Mouse (Mus musculus): Measurements from ENCODE around the gene Hoxc13. TPM values are rescaled to one million over a fixed set of nuclear protein-coding genes. Genes with fewer than 3 reads are reported as not detected.
A peak's percentile ranks its signal among the peaks of the same experiment; 100 is the strongest.

The Hoxc13 gene
- polyA plus RNA-seq, 1 experiment = 8.2 TPM

DNA sequence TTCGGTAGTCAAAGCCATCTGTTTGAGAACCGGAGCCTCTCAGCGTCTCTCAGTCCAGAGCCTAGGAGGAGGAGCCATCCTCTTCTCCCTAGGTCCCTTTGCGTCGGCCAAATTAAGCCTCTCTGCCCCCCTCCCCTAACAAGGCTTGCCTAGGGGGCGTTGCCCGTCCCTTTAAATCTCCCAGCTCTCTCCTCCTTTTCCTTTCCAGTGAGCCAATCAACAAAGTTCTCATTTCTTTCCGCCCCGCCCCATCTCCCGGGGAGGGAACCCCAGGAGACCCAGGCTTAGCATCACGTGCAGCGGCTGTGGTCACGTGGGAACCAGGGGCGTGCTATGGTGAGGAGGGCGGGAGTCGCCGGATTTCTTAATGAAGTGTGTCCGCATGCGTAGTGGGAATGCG is 284 bp upstream of the Hoxc13 start:
- H3K27me3 ChIP-seq (ENCODE audit: control insufficient read depth, insufficient read depth, insufficient read length) = peaks cover 15% of the 10 kb centered on the region
- no peaks in the 10 kb centered on the region for H3K36me3 ChIP-seq (ENCODE audit: control insufficient read depth, insufficient read depth)
- TF ChIP-seq CEBPB (IDR thresholded peaks at IDR 0.05; ENCODE audit: low read depth) (no peak), USF1 (IDR thresholded peaks at IDR 0.05; ENCODE audit: low read depth) (peak; percentile 99), MAX (IDR thresholded peaks at IDR 0.05) (peak; percentile 87), CTCF (IDR thresholded peaks at IDR 0.05; ENCODE audit: control insufficient read depth, insufficient read depth, insufficient read length) (no peak), MYOD1 (IDR thresholded peaks at IDR 0.05; ENCODE audit: control insufficient read depth, insufficient read length, low read depth) (no peak), FOSL1 (IDR thresholded peaks at IDR 0.05; ENCODE audit: insufficient read depth, low read length, poor library complexity, severe bottlenecking) (no peak)
- no peaks in the 10 kb centered on the region for H3K79me3 ChIP-seq (ENCODE audit: low read depth)
- H3K79me2 ChIP-seq (ENCODE audit: control insufficient read depth, insufficient read depth) = no peaks in the 10 kb centered on the region
- H3K4me3 ChIP-seq (ENCODE audit: insufficient read depth, poor library complexity, severe bottlenecking) = peak overlapping the region; percentile 38
- H3ac ChIP-seq (ENCODE audit: control insufficient read depth, insufficient read length, low read depth) = peak overlapping the region; percentile 56

DNA sequence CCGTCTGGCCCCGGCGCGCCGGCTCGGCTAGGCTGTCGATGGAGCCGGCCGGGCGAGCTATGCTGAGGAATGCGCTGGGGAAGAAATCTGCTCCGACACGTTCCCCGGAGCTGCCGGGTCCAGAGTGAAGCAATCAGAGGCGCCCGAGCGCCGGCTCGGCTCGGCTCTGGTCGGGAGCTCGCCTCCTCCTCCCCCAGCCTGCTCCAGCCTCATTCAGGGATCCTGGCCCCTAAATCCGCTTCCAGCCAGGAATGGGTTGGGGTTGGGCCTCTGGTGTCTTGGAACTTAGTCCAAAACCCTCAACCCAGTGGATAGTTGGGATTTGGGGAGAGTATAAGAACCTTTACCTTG is 1.1 kb downstream of the Hoxc13 start:
- H3K4me3 ChIP-seq (ENCODE audit: insufficient read depth, poor library complexity, severe bottlenecking) = peak overlapping the region; percentile 38
- H3ac ChIP-seq (ENCODE audit: control insufficient read depth, insufficient read length, low read depth) = peak overlapping the region; percentile 23
- TF ChIP-seq CEBPB (IDR thresholded peaks at IDR 0.05; ENCODE audit: low read depth) = peak; percentile 39
- TF ChIP-seq FOSL1 (IDR thresholded peaks at IDR 0.05; ENCODE audit: insufficient read depth, low read length, poor library complexity, severe bottlenecking) = no peak
- no peaks in the 10 kb centered on the region for H3K79me2 ChIP-seq (ENCODE audit: control insufficient read depth, insufficient read depth)
- H3K79me3 ChIP-seq (ENCODE audit: low read depth) = no peaks in the 10 kb centered on the region
- no peaks in the 10 kb centered on the region for H3K36me3 ChIP-seq (ENCODE audit: control insufficient read depth, insufficient read depth)
- H3K27me3 ChIP-seq (ENCODE audit: control insufficient read depth, insufficient read depth, insufficient read length) = peaks cover 5% of the 10 kb centered on the region

GRCm38 (mm10) chr15:102922636-102923500 is 2.0 kb downstream of the Hoxc13 start:
- H3K36me3 ChIP-seq (ENCODE audit: control insufficient read depth, insufficient read depth) = no peaks in the 10 kb centered on the region
- TF ChIP-seq MAX (IDR thresholded peaks at IDR 0.05) (no peak), FOSL1 (IDR thresholded peaks at IDR 0.05; ENCODE audit: insufficient read depth, low read length, poor library complexity, severe bottlenecking) (no peak), CTCF (IDR thresholded peaks at IDR 0.05; ENCODE audit: control insufficient read depth, insufficient read depth, insufficient read length) (no peak), MYOD1 (IDR thresholded peaks at IDR 0.05; ENCODE audit: control insufficient read depth, insufficient read length, low read depth) (no peak), USF1 (IDR thresholded peaks at IDR 0.05; ENCODE audit: low read depth) (no peak), CEBPB (IDR thresholded peaks at IDR 0.05; ENCODE audit: low read depth) (no peak), MYOG (IDR thresholded peaks at IDR 0.05; ENCODE audit: control insufficient read depth, extremely low read depth, insufficient read length) (no peak)
- H3K79me3 ChIP-seq (ENCODE audit: low read depth) = no peaks in the 10 kb centered on the region
- H3K79me2 ChIP-seq (ENCODE audit: control insufficient read depth, insufficient read depth) = no peaks in the 10 kb centered on the region
- H3ac ChIP-seq (ENCODE audit: control insufficient read depth, insufficient read length, low read depth) = no peak overlapping the region
- H3K4me3 ChIP-seq (ENCODE audit: insufficient read depth, poor library complexity, severe bottlenecking) = no peak overlapping the region
- no peaks in the 10 kb centered on the region for H3K27me3 ChIP-seq (ENCODE audit: control insufficient read depth, insufficient read depth, insufficient read length)

DNA sequence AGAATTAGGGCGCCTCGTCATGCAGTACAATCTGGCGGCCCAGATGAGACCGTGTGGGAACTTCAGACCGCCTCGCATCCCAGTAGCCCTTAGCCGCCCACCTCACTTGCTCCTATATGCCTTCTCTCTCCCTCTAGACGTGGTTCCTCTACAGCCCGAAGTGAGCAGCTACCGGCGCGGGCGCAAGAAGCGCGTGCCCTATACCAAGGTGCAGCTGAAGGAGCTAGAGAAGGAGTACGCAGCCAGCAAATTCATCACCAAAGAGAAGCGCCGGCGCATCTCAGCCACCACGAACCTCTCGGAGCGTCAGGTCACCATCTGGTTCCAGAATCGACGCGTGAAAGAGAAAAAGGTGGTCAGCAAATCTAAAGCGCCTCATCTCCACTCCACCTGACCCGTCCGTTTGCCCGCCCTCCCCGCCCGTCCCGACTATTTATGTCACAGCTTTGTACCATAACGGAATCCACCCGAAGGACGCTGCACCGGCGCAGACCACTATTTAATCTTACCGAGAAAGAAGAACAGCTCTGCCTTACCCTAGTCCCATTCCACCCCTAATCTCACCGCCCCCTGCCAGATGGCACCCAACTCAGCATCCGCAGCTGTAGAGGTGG is 6.2 kb downstream of the Hoxc13 start:
- H3K79me2 ChIP-seq (ENCODE audit: control insufficient read depth, insufficient read depth) = no peaks in the 10 kb centered on the region
- TF ChIP-seq MYOG (IDR thresholded peaks at IDR 0.05; ENCODE audit: control insufficient read depth, extremely low read depth, insufficient read length) = no peak
- no peak for TF ChIP-seq CTCF (IDR thresholded peaks at IDR 0.05; ENCODE audit: control insufficient read depth, insufficient read depth, insufficient read length)
- no peak for TF ChIP-seq MAX (IDR thresholded peaks at IDR 0.05)
- no peak for TF ChIP-seq FOSL1 (IDR thresholded peaks at IDR 0.05; ENCODE audit: insufficient read depth, low read length, poor library complexity, severe bottlenecking)
- no peak for TF ChIP-seq MYOD1 (IDR thresholded peaks at IDR 0.05; ENCODE audit: control insufficient read depth, insufficient read length, low read depth)
- TF ChIP-seq CEBPB (IDR thresholded peaks at IDR 0.05; ENCODE audit: low read depth) = no peak
- TF ChIP-seq USF1 (IDR thresholded peaks at IDR 0.05; ENCODE audit: low read depth) = no peak
- no peak overlapping the region for H3K4me3 ChIP-seq (ENCODE audit: insufficient read depth, poor library complexity, severe bottlenecking)
- no peaks in the 10 kb centered on the region for H3K36me3 ChIP-seq (ENCODE audit: control insufficient read depth, insufficient read depth)
- H3K27me3 ChIP-seq (ENCODE audit: control insufficient read depth, insufficient read depth, insufficient read length) = no peaks in the 10 kb centered on the region
- H3ac ChIP-seq (ENCODE audit: control insufficient read depth, insufficient read length, low read depth) = no peak overlapping the region
- H3K79me3 ChIP-seq (ENCODE audit: low read depth) = no peaks in the 10 kb centered on the region

- H3K79me2 ChIP-seq (ENCODE audit: control insufficient read depth, insufficient read depth) = no peaks in the 10 kb centered on the region
- H3ac ChIP-seq (ENCODE audit: control insufficient read depth, insufficient read length, low read depth) = no peak overlapping the region
- H3K36me3 ChIP-seq (ENCODE audit: control insufficient read depth, insufficient read depth) = no peaks in the 10 kb centered on the region
- H3K27me3 ChIP-seq (ENCODE audit: control insufficient read depth, insufficient read depth, insufficient read length) = no peaks in the 10 kb centered on the region
- H3K79me3 ChIP-seq (ENCODE audit: low read depth) = no peaks in the 10 kb centered on the region
- no peak for TF ChIP-seq USF1 (IDR thresholded peaks at IDR 0.05; ENCODE audit: low read depth)
- TF ChIP-seq MAX (IDR thresholded peaks at IDR 0.05) = no peak
- TF ChIP-seq CTCF (IDR thresholded peaks at IDR 0.05; ENCODE audit: control insufficient read depth, insufficient read depth, insufficient read length) = no peak
- no peak for TF ChIP-seq CEBPB (IDR thresholded peaks at IDR 0.05; ENCODE audit: low read depth)
- no peak overlapping the region for H3K4me3 ChIP-seq (ENCODE audit: insufficient read depth, poor library complexity, severe bottlenecking)
Observed at GRCm38 (mm10) chr15:102931706-102932358, 10.9 kb downstream of the Hoxc13 start.

Data from C2C12 (cell line).